Mouse (Mus musculus): ENCODE results near the gene Ccni. TPM values are rescaled to one million over a fixed set of nuclear protein-coding genes. Genes with fewer than 3 reads are reported as not detected.

The Ccni gene
- polyA plus RNA-seq, 1 experiment from 2014 or later: 119 TPM

GRCm38 (mm10) chr5:93152451-93152850, 53.8 kb downstream of the Ccni start:
- H3K4me2 ChIP-seq: no peak overlapping the region
- H3K36me3 ChIP-seq: peaks cover 16% of the 10 kb centered on the region
- H3K9ac ChIP-seq (replicated peaks): no peak overlapping the region
- H3K4me3 ChIP-seq (replicated peaks): no peak overlapping the region
- peaks cover 13% of the 10 kb centered on the region for H3K4me1 ChIP-seq
- H3K27ac ChIP-seq (replicated peaks): no peak overlapping the region
- H3K27me3 ChIP-seq (replicated peaks): no peaks in the 10 kb centered on the region
- ATAC-seq (ENCODE audit: low FRiP score): 0 out of 2 replicates have a peak, but pooled peaks have one; percentile 9
- WGBS: 82% methylated on average over 4 of the region's 4 CpGs
- H3K9me3 ChIP-seq (replicated peaks): no peaks in the 10 kb centered on the region

GRCm38 (mm10) chr5:93151985-93152384, 54.3 kb downstream of the Ccni start:
- no peak overlapping the region for H3K27ac ChIP-seq (replicated peaks)
- H3K9me3 ChIP-seq (replicated peaks): no peaks in the 10 kb centered on the region
- H3K4me1 ChIP-seq: peaks cover 13% of the 10 kb centered on the region
- WGBS: 81% methylated on average over 6 of the region's 6 CpGs
- no peak overlapping the region for H3K4me2 ChIP-seq
- no peak overlapping the region for H3K4me3 ChIP-seq (replicated peaks)
- ATAC-seq (ENCODE audit: low FRiP score): no peak
- no peaks in the 10 kb centered on the region for H3K27me3 ChIP-seq (replicated peaks)
- H3K36me3 ChIP-seq: peaks cover 12% of the 10 kb centered on the region
- no peak overlapping the region for H3K9ac ChIP-seq (replicated peaks)

- no peak overlapping the region for H3K4me3 ChIP-seq (replicated peaks)
- no peak for ATAC-seq (ENCODE audit: low FRiP score)
- 0 out of 2 replicates have a peak overlapping the region, but pooled peaks have one; percentile 2 for H3K27ac ChIP-seq (replicated peaks)
- peaks cover 29% of the 10 kb centered on the region for H3K4me1 ChIP-seq
- H3K36me3 ChIP-seq: no peaks in the 10 kb centered on the region
- no peak overlapping the region for H3K4me2 ChIP-seq
- H3K9me3 ChIP-seq (replicated peaks): no peaks in the 10 kb centered on the region
- no peaks in the 10 kb centered on the region for H3K27me3 ChIP-seq (replicated peaks)
- H3K9ac ChIP-seq (replicated peaks): no peak overlapping the region
- WGBS: 79% methylated on average over 12 of the region's 12 CpGs
Measured at GRCm38 (mm10) chr5:93149969-93150777, 56.1 kb downstream of the Ccni start.

- H3K9ac ChIP-seq (replicated peaks): no peak overlapping the region
- ATAC-seq (ENCODE audit: low FRiP score): no peak
- no peaks in the 10 kb centered on the region for H3K9me3 ChIP-seq (replicated peaks)
- no peak overlapping the region for H3K4me2 ChIP-seq
- no peaks in the 10 kb centered on the region for H3K27me3 ChIP-seq (replicated peaks)
- H3K27ac ChIP-seq (replicated peaks): no peak overlapping the region
- peaks cover 33% of the 10 kb centered on the region for H3K4me1 ChIP-seq
- 61% methylated on average over 6 of the region's 6 CpGs for whole genome bisulfite sequencing
- no peak overlapping the region for H3K4me3 ChIP-seq (replicated peaks)
- H3K36me3 ChIP-seq: peaks cover 15% of the 10 kb centered on the region
Measured at GRCm38 (mm10) chr5:93145504-93145903, 60.8 kb downstream of the Ccni start.

GRCm38 (mm10) chr5:93144874-93145273, 61.4 kb downstream of the Ccni start:
- 0 out of 2 replicates have a peak, but pooled peaks have one; percentile 16 for ATAC-seq (ENCODE audit: low FRiP score)
- Histone ChIP-seq H3K4me1 (peaks cover 28% of the 10 kb centered on the region), H3K27me3 (replicated peaks) (no peaks in the 10 kb centered on the region), H3K9me3 (replicated peaks) (no peaks in the 10 kb centered on the region), H3K9ac (replicated peaks) (no peak overlapping the region), H3K4me3 (replicated peaks) (no peak overlapping the region), H3K27ac (replicated peaks) (peak overlapping the region; percentile 64), H3K36me3 (peaks cover 17% of the 10 kb centered on the region), H3K4me2 (no peak overlapping the region)
- WGBS: 14% methylated on average over 5 of the region's 5 CpGs

- no peak overlapping the region for H3K4me2 ChIP-seq
- H3K27ac ChIP-seq (replicated peaks): no peak overlapping the region
- H3K9me3 ChIP-seq (replicated peaks): no peaks in the 10 kb centered on the region
- no peaks in the 10 kb centered on the region for H3K27me3 ChIP-seq (replicated peaks)
- peak; percentile 25; the same call in 1 of the 2 replicates for ATAC-seq (ENCODE audit: low FRiP score)
- H3K4me1 ChIP-seq: peaks cover 28% of the 10 kb centered on the region
- H3K4me3 ChIP-seq (replicated peaks): no peak overlapping the region
- H3K36me3 ChIP-seq: peaks cover 17% of the 10 kb centered on the region
- 60% methylated on average over 12 of the region's 12 CpGs for WGBS
- H3K9ac ChIP-seq (replicated peaks): no peak overlapping the region
Measured at GRCm38 (mm10) chr5:93143360-93144091, 62.8 kb downstream of the Ccni start.

GRCm38 (mm10) chr5:93140747-93141146, 65.5 kb downstream of the Ccni start:
- Histone ChIP-seq H3K27me3 (replicated peaks) (no peaks in the 10 kb centered on the region), H3K4me2 (no peak overlapping the region), H3K36me3 (peaks cover 17% of the 10 kb centered on the region), H3K4me3 (replicated peaks) (no peak overlapping the region), H3K4me1 (peaks cover 20% of the 10 kb centered on the region), H3K27ac (replicated peaks) (no peak overlapping the region), H3K9ac (replicated peaks) (no peak overlapping the region), H3K9me3 (replicated peaks) (no peaks in the 10 kb centered on the region)
- ATAC-seq (ENCODE audit: low FRiP score): no peak
- WGBS: 85% methylated on average over 5 of the region's 5 CpGs

- peaks cover 17% of the 10 kb centered on the region for H3K36me3 ChIP-seq
- H3K27ac ChIP-seq (replicated peaks): no peak overlapping the region
- 0 out of 2 replicates have a peak, but pooled peaks cover 13% of the 10 kb centered on the region for H3K4me1 ChIP-seq
- WGBS: 97% methylated on average over 9 of the region's 9 CpGs
- H3K9ac ChIP-seq (replicated peaks): no peak overlapping the region
- H3K4me3 ChIP-seq (replicated peaks): no peak overlapping the region
- H3K9me3 ChIP-seq (replicated peaks): no peaks in the 10 kb centered on the region
- no peak for ATAC-seq (ENCODE audit: low FRiP score)
- no peaks in the 10 kb centered on the region for H3K27me3 ChIP-seq (replicated peaks)
- no peak overlapping the region for H3K4me2 ChIP-seq
Measured at GRCm38 (mm10) chr5:93139350-93139749, 66.9 kb downstream of the Ccni start.

- H3K9me3 ChIP-seq (replicated peaks): no peaks in the 10 kb centered on the region
- H3K4me1 ChIP-seq: peaks cover 31% of the 10 kb centered on the region
- 73% methylated on average over 5 of the region's 5 CpGs for WGBS
- H3K9ac ChIP-seq (replicated peaks): no peak overlapping the region
- no peaks in the 10 kb centered on the region for H3K27me3 ChIP-seq (replicated peaks)
- no peak overlapping the region for H3K4me3 ChIP-seq (replicated peaks)
- ATAC-seq (ENCODE audit: low FRiP score): no peak
- H3K4me2 ChIP-seq: no peak overlapping the region
- H3K27ac ChIP-seq (replicated peaks): no peak overlapping the region
- H3K36me3 ChIP-seq: peaks cover 17% of the 10 kb centered on the region
Measured at GRCm38 (mm10) chr5:93136956-93137586, 69.2 kb downstream of the Ccni start.

- H3K9ac ChIP-seq (replicated peaks): no peak overlapping the region
- 89% methylated on average over 10 of the region's 10 CpGs for WGBS
- H3K4me3 ChIP-seq (replicated peaks): no peak overlapping the region
- H3K9me3 ChIP-seq (replicated peaks): no peaks in the 10 kb centered on the region
- no peaks in the 10 kb centered on the region for H3K27me3 ChIP-seq (replicated peaks)
- no peak overlapping the region for H3K4me2 ChIP-seq
- peaks cover 2% of the 10 kb centered on the region; the same call in 1 of the 2 replicates for H3K36me3 ChIP-seq
- no peak for ATAC-seq (ENCODE audit: low FRiP score)
- peaks cover 44% of the 10 kb centered on the region for H3K4me1 ChIP-seq
- no peak overlapping the region for H3K27ac ChIP-seq (replicated peaks)
Measured at GRCm38 (mm10) chr5:93135368-93136107, 70.8 kb downstream of the Ccni start.

Data from neural tube, embryonic 15.5 days (tissue).